Mouse (Mus musculus) lung, postnatal 0 days (tissue): ENCODE data around the gene Tmem184b.

Experiments used
- CTCF ChIP-seq: IDR thresholded peaks from 2 replicates; pipeline ENCODE4 v1.5.1; 2016; ENCODE audit warnings: antibody characterized with exemption, mild to moderate bottlenecking
- EP300 ChIP-seq: IDR thresholded peaks from 2 replicates; pipeline ENCODE4 v1.6.1; 2016; ENCODE audit warnings: antibody characterized with exemption, mild to moderate bottlenecking, control low read depth

DNA sequence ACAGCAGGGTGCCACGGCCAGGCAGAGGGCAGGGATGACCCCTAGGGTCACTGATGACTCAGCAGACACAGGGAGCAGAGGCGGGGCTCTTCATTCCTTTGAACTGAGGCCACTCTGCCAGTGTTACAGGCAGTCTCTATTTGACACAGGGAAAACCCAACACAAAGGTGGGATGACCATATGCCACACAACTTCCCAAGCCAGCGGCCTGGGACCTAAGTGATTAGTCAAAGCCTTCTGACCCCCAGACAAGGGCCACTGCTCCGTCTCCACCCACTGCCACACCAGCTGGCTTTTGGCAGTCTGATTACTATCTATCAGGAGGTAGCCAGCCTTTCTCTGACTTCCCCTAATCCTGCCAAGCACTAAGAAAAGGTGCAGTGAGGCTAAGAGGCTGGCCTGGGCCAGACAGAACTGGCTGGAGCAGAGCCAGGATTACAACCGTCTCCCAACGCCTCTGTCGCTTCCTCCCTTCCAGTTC lies 31.9 kb upstream of the Tmem184b start:
- TF ChIP-seq CTCF (no peak), EP300 (no peak)
